Mouse (Mus musculus) cerebellum, postnatal 4 days (tissue): ENCODE results near the gene Lipt1.

Source experiments
- DNase-seq, 2 experiments: peaks; one replicate each; pipeline ENCODE4 v3.0.0; 2022; ENCODE audit warnings: low spot score in 2 of 2, mixed read lengths in 1 of 2

The Lipt1 gene

DNA sequence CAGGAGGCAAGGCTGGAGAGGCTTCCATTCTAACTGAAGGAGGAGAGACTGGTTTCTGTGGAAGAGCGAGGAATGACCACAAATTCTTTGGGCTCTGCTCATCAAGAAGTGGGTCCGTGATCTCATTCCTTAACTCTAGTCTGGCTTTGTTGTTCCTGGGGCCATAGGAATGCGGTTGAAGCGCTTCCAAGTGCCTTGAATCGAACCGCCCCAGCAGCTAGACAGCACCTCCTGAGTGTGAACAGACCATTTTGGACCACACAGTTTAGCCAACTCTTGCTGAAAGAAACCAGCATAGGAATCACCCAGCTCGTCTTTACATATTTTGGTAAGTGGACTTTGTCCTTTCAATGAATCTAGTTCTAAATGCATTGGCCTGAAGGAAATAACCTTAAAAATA is at the start of gene Lipt1:
Lipt1 (plus strand) TSS at position 35 of the 400 bp plus-strand sequence.
- no peak for DNase-seq

DNA sequence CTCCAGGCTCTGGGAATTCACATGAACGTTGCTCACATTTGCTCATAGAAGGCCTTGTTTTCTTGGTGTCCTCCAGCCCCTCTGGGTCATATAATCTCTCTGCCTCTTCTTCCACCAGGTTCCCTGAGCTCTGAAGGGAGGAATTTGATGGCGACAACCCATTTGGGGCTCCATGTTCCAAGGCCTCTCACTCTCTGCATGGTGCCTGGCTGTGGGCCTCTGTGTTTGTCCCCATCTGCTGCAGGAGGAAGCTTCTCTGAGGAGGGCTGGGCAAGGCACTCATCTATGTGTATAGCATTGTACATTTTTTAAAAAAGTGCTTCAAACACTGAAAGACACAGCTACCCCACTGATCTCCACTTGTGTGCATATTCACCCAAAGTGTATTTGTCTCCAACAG is 39.9 kb upstream of the Lipt1 start:
- peak in 1 of 2 experiments; percentile 4 for DNase-seq

DNA sequence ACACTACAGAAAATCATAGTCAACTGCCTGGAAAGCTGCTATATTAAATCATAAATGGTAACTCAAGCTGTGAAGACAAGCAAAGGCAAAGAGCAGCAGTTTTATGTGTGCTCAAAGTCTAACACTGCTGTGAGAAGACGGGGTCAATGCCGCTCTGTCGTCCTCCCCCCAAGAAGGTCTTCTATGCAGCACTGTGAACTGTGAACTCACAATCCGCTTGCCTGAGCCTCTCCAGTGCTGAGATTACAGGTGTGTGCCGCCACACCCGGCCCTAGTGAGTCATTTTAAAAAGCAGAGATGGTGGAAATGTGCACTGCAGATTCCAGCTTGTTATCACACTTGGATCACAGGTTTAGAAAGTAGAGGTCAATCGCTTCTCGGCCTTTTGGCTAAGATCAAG is 24.7 kb upstream of the Lipt1 start:
- no peak for DNase-seq

DNA sequence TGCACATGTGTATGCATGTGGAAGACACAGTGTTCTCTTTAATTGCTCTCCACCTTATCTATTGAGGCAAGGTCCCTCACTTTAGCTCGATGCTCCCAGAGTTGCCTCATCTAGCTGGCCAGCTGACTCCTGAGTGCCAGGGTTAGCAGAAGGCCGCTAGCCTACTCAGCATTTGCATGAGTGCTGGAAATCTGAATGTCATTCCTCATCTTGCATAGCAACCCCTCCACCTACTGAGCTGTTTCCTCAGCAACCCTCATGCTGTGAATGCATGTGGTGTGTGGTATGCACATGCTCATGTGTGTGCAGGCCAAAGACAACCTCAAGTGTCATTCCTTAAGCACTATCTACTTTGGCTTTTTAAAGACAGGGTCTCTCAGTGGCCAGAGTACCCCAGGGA is 20.8 kb upstream of the Lipt1 start:
- no peak for DNase-seq

DNA sequence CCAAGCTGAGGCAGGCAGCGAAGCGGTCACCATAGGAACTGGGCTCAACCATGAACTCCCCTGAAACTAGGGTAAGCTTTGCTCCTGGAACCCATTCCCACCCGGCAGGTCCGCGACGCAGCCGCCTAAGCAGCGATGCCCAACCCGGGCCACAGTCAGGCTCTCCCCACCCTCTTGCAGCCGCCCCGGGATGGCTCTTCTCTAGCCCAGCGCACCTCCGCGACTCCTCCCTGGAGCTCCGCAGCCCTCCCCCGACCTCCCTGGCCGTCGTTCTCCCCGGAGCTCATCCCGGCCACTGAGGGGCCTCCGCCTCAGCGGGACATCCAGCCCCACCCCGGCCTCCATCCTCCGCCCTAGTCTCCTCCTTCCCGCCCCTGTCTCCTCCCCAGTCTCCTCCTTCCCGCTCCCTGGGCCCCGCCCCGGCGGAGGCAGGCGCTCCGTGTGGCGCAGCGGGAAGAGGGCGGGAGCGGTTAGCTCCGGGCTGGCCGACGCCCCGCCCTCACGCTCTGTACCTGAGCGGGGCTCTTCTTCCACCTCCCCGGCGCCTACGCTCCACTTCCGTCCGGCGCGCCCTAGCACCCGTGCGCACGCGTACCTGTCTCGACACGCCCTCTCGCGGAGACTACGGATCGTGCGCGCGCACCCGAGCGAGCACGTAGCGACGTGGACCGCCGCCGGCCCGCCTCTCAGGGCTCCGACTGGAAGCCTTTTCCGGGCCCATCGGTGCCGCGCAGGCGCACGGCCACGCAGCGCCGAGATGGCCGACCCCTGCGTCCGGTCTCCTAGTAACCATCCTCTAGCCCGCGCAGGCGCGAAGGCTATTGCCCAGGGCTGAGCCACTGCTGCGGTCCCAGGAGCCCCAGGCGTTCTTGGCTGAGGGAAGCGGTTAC is 6.8 kb upstream of the Lipt1 start:
- peak; percentile 97 to 99 for DNase-seq

DNA sequence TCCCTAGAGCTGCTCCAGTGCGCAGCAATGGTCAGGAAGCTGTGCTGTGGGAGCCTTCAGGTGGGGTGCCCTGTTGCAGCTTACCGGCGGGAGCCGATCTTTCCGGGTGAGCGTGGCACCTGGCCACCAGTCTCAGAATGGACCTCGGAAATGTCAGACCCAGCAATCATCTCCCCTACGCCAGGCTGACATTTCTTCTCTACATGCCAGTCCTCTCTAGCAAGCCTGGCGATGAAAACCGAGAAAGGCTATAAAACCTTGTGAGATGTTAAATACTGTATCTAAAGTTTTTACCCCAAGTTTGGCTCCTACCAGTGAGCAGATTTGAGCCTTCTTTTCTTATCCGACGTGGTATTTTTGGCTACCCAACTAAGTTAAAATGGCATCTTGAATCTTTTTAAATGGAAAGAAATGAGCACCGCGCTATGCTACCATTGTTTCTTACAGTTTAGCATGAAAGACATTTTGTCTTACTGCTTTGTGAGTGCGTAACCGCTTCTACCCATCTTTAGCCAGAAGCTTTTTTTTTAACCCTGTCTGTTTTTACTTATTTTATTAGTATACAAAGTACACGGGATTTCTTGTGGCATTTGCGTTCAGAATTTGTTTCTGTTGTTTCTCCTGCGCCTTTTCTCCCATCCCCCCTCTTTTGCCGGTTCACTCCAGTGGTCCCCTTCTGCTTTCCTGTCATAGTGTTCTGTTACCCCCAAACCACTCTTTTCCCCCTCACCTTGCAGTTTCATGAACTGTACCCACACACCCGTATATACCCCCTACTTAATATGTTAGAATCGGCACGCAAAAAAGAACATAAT is 5.9 kb upstream of the Lipt1 start:
- no peak for DNase-seq

DNA sequence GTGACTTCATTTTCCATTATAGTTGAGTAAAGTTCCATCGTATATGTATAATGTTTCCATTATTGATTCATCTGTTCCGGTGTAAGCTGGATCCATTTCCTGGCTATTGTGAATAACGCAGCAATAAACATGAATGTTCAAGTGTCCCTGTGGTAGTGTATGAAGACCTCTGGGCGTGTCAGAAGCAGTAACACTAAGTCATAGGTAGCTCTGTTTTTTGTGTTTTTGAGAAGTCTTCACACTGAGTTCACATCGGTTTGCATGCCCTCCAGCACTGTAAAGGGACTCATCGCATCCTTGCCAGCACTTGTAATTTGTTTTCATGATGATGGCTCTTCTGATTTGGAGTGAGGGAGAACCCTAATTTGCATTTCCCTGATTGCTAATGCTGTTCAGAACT is 5.3 kb upstream of the Lipt1 start, which contains the start of gene Tsga10:
Tsga10 (minus strand) TSS at position 144 of the 400 bp plus-strand sequence.
- no peak for DNase-seq

DNA sequence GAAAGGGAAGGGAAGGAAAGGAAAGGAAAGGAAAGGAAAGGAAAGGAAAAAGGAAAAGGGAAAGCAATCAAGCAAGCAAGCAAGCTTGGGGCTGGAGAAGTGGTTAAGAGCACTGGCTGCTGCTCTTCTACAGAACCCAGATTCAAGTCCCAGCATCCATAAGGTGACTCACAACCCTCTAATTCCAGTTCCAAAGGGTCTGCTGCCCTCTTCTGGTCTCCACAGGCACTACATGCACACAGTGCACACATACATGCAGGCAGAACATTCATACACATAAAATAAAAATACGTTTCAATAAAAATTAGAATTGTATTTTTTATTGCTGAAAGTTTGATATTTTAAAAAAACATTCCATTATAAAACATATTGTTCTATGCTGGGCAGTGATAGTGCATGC is 4.5 kb upstream of the Lipt1 start:
- DNase-seq, result peak in 1 of 2 experiments; percentile 43

DNA sequence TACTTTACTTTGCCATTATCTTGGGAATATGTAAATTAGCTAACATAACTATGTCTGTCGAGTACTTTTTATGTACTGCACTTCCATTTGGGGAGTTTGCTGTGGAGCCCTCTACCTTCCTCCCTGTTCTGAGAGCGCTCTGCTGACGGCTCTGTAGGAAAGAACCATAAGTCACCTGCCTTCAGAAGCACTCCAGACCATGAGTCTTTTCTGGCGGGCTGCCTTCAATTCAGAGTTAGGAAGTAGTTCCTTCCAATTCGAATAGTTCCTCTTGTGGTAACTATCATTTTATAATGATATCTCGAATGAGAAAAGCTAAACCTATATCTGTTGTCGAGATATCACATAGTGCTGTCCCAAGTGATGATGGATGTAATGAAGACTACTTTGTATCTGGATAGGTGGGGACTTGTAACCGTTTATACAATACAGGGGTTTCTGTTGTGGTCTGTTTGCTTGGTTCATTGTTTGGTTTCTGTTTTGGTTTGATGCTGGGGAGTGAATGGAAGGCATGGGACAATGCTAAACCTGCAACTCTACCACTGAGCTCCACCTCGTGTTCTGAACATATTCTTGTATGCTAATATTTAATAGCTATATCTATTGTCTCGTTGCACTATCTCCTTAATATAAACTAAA is 3.7 kb upstream of the Lipt1 start:
- no peak for DNase-seq

DNA sequence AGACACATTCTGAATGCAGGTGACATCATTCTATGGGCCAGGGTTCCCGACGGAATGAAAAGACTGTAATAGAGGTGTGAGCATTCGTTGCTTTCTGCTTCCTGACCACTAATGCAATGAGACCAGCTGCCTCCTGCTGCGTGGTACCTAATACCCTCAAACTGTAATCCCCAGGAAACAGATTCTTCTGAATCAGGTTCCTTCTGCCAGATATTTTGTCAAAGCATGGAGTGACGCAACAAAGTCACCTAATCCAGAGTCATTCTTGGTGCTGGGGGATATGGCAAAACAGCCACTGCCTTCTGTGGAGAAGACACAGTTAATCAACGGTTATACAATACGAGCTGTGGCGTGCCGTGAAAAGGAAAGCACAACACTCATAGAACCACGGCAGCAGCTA is 2.9 kb upstream of the Lipt1 start:
- no peak for DNase-seq

DNA sequence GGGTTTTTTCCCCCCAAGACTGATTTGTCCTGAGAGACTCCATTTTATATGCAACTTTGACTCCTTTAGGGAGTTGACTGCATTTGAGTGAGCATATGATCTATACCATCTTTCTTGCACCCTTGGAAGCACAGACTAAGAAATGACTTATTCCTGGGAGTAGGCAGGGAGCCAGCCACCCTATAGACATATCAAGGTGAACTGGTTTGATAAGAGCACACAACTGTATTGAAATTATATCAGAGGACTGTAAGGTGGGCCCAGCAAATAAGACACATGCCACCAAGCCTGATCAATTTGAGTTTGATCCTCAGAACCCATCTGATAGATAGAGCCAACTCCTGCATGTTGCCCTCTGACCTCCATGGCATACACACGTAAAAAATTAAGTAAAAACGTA is 2.2 kb upstream of the Lipt1 start:
- DNase-seq, result no peak

DNA sequence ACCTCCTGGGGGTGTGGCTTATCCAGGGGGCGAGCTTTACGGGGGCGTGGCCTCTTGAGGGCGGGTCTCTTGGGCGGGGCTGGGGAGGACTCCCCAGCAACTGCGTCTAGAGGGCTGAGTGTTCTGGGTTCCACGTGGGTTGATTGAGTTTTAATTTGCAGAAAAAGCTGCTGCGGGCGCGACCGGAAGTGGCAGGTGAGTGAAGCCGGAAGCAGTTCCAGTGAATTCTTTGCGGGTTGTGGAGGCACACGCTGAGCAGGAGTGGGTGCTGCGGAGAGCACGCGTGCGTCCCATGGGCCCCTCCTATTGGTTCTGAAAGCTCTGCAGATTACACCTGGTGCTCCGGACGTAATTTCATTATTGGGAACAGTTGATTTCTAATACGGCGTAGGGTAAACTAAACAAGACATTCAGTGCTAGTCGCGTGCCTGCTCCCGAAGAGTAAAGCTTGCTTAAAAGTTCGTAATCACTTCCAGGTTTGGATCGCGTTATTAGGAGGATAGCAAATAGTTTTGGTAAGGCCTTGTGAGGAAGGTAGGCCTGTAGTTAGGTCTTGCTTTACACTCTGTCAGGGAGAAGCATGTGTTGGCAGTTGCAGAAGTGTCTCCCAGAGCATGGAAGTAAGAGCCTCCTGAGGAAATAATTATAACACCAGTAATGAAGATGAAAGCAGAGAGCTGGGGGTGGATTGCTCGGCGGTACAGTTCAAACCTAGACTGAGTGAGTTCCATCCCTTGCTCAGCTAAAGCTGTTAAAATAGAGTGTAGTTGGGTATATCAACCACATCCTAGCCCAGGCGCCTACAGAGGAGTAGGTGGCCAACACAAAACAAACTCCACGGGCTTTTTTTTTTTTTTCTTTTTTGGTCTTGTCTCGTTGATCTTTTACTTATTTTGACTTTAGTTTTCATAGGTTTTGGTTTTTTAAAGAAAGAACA is 861 bp downstream of the Lipt1 start:
- DNase-seq, result peak; percentile 30 to 62

DNA sequence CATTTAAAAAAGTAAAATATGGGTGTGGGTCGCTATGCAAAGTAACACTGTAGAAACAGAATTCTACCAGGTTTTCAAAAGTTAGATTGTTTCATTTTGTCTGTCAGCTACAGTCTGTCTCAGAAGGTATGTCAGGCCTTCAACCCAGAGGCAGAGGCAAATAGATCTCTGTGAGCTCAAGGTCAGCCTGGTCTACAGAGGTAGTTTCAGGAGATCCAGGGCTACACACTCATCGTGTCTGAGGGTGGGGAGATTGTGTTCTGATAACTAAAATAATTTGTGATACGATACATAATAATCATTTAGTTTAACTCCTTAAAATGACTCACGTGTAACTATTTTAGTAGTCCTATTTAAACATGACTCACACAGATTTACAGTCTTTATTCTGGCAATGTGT is 1.6 kb downstream of the Lipt1 start:
- no peak for DNase-seq

DNA sequence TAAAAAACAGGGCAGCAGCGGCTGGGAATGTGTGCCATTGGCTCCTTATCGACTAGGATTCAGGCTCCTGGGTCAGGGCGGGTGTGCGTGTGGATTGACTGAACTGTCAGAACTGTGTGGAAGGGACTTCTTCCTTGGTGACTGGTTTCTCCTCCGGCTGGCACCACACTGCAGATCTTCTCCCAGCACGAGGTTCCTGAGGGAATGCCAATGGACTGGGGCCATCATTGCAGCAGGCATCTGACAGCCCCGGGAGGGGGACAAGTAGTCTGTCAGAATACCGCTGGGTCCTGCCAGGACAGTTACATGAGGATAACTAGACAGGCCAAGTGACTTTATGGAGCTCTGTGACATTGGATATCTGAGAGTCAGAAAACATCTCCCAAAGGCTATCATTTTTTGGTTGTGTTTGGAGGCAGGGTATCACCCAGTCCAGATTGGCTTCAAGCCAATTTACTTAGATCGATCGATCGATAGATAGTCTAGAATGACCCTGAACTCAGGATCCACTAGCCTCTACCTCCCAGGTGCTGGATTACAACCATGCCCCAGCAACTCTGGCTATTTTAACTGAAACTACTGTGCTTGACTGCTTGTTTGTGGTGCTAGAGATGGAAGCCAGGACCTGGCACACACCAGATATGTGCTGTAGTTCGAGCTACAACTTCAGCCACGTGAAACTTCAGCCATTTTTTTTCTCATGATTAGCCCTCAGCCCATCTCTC is 6.4 kb downstream of the Lipt1 start:
- no peak for DNase-seq

DNA sequence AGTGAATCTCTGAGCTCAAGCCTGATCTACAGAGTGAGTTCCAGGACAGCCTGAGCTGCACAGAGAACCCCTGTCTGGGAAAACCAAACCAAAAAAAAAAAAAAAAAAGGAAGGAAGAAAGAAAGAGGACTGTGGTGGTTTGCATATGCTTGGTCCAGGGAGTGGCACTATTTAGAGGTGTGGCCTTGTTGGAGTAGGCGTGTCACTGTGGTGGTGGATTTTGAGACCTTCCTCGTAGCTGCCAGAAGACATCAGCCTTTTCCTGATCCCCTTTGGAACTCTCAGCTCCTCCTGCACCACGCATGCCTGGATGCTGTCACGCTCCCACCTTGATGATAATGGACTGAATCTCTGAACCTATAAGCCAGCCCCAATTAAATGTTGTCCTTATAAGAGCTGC is 11.9 kb downstream of the Lipt1 start:
- DNase-seq, result no peak

DNA sequence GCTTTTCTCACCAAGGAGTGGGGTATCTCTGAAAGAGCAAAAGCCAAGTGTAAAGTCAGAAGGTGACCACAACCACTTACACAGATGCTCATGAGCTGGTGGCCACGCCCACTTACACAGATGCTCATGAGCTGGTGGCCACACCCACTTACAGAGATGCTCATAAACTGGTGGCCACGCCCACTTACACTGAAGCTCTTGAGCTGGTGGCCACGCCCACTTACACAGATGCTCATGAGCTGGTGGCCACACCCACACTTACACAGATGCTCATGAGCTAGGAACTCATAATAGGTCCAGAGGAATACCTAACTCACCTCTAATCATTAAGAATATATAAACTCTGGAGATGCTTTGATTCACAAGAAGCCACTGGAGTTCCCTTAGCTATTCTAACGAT is 12.9 kb downstream of the Lipt1 start:
- no peak for DNase-seq

DNA sequence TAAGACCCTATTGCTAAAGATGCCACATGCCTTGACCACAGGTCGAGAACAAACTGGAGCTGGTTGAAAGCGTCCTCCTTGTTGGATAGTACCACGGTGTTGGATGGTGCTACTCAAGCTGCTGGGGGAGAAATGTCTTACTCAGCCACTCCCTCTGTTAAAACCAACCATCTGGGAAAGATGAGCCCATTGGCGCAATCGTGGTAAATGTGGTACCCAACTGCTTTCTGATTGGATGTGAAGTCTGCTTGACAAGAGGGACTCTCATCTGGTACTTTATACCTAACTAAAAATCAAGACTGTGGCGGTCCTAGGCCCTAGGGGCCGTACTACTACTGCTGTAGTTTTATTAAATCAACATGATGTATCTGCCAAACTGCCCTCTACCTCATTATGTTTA is 17.7 kb downstream of the Lipt1 start:
- no peak for DNase-seq

DNA sequence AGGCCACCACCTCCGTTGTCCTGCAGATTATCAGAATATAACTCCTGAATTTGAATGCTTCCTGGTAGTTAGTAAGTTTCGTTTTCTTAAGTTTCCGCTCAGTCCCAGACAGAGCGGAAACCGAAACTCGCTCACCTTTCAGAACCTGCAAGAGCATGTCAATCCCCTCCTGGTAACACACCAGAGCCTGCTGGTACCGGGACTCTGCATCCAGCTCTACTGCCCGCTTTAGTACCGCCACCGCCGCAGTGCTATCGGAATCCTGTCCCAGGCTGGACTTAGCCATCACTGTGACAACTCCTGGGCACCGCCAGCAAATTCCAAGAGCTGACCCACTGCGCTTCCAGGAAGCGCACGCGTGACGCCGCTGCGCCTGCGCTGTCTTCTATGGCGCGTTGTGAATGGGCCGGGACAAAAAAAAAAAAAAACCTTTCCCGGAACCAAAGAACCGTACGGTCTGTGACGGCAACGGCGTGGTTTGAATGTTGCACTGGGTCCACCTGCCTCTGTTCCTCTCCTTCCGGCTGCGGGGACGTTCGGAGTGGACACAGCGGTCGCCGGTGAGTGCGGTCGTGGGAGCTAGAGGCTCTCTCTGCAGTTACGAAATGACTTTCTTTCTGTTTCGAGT is 18.6 kb downstream of the Lipt1 start, which contains the start of the genes Mitd1 and Mrpl30:
Mitd1 (minus strand) TSS at position 387 of the 628 bp plus-strand sequence.
Mrpl30 (plus strand) TSS at position 453 of the 628 bp plus-strand sequence.
- DNase-seq, result peak; percentile 81 to 87

DNA sequence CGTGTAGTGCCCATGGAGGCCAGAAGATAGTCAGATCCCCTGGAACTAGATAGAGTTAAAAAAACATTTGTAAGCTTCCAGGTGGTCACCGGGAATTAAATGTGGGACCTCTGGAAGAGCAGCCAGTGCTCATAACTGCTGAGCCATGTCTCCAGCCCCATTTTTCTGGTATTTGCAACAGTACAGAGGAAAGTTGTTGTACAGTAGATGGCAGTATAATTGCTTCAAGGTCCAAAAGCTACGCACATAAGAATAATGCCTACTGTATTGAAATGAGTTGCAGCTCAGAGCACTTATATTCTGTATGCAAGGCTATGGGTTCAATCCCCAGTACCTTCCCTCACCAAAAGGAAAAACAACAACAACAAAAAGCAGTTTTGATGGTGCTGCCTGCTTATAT is 19.9 kb downstream of the Lipt1 start:
- DNase-seq, result no peak

DNA sequence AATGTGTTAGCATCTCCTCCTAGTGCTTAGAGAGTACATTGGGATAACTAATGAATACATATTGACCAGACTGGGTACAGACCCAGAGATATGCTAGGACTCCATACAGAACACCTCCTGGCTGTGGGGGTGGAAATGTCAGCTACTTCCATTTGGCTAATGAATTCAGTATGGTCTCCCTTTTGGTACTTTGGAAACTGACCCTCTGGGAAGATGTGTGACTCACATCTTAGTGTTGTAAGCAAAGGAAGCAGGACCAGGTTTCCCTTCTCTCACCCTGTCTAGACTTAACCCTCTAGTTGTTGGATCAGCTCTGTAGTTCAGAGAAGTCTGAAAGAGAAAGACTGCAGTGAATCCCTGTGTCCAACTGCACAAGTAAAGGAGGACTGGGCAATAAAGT is 23.1 kb downstream of the Lipt1 start:
- no peak for DNase-seq
